Mouse (Mus musculus): ENCODE measurements around the gene Hdlbp.

- no peak for TF ChIP-seq E2F4 (IDR thresholded peaks at IDR 0.05; ENCODE audit: borderline replicate concordance, low read depth, low read length)
- TF ChIP-seq MAFK (IDR thresholded peaks at IDR 0.05; ENCODE audit: borderline replicate concordance, low read depth, low read length), result no peak
Observed at GRCm38 (mm10) chr1:93506944-93507676, 28.5 kb upstream of the Hdlbp start.
